Comparison of ENCODE assay signal across 11 mouse cellular contexts in genomic region chr1:64623558-64624435, GRCm38 (mm10). TPM values are rescaled to one million over a fixed set of nuclear protein-coding genes. Genes with fewer than 3 reads are reported as not detected.
A peak's percentile ranks its signal among the peaks of the same experiment; 100 is the strongest.
DNase-seq lines count a peak whose midpoint lies in the region.
"Had no signal": no experiment of that assay in that cellular context is flagged by ENCODE, and none has a peak within 500 bp of the region (broad histone marks: within the 10 kb centered on the region; RNA-seq: fewer than 3 reads in every experiment).

No protein-coding gene starts in this region.

- DNase-seq in heart, adult 11 months, result peak; percentile 88
- no peak for DNase-seq in heart, postnatal 4 days
- peak; percentile 72 for DNase-seq in 3T3-L1 (ENCODE audit: low read depth, low spot score)
- peak; percentile 86 for DNase-seq in Muller cell, postnatal 12 days (ENCODE audit: inconsistent ontology term)
- DNase-seq in forelimb bud, embryonic 11.5 days (ENCODE audit: low read depth, low spot score), result peak; percentile 18
- DNase-seq in spleen, adult 12 weeks (ENCODE audit: low spot score), result no peak
- DNase-seq in urinary bladder, adult 2 months (ENCODE audit: low spot score), result no peak
- DNase-seq: cerebellum, adult 18-20 months; gastrocnemius, adult 2 months; heart, adult 2 months; right cerebral cortex, postnatal 4 days had no signal

RNA-seq across cellular contexts. Expression of gene Mettl21a, which starts 6.8 kb away (rescaled TPM):
- total RNA-seq in heart, postnatal 4 days (2021), result 1 to 10 TPM; 6.5 to 8.1 TPM
- polyA plus RNA-seq in urinary bladder, adult 2 months (2012; rRNA removed), result 20.3 and 26.7 TPM in 2 replicates

Comparison
In these comparisons a context has a peak if more than half of its experiments do, and no peak if none do; other contexts are left out.
1. DNase-seq: peak in heart, adult 11 months (single experiment), 3T3-L1 (single experiment), Muller cell, postnatal 12 days (single experiment) and forelimb bud, embryonic 11.5 days (single experiment); none in heart, postnatal 4 days (single experiment), spleen, adult 12 weeks (single experiment) and urinary bladder, adult 2 months (single experiment).